1 mouse cellular context compared by ENCODE assay signal in genomic region chr19:5800632-5801431, GRCm38 (mm10).
TF ChIP-seq lines count a peak whose summit lies in the region.

No protein-coding gene starts in this region.

TF ChIP-seq in MEL, 35 proteins besides CTCF, POLR2A, EP300 and RAD21 (continued from another document):
- TF ChIP-seq TCF12 (IDR thresholded peaks at IDR 0.05; ENCODE audit: low read depth, low read length) (peak; percentile 26; the same call in 1 of the 2 replicates), TAL1 (IDR thresholded peaks at IDR 0.05; ENCODE audit: low read length) (peak; percentile 24)
TF ChIP-seq in MEL: peak in this region for 14.
